Mouse (Mus musculus): Measurements from ENCODE around the gene Arhgap10.

Arhgap10 gene

GRCm38 (mm10) chr8:77451466-77452382 is 66.0 kb downstream of the Arhgap10 start:
- in situ Hi-C loops (cut with MboI; ENCODE audit: unreplicated experiment in 2 of 2) = no loop called here

- in situ Hi-C loops (cut with MboI; ENCODE audit: unreplicated experiment in 2 of 2) = no loop called here
Observed at GRCm38 (mm10) chr8:77451052-77451451, 66.7 kb downstream of the Arhgap10 start.

- in situ Hi-C loops (cut with MboI; ENCODE audit: unreplicated experiment in 2 of 2) = loop anchor here (25.0 kb wide), 2 partner anchors 1066 to 1841 kb away; partner anchors contain the start of genes Mmaa (in 1 of the 2), Rbmxl1 (in 1 of the 2) and Slc10a7 (in 1 of the 2)
Observed at GRCm38 (mm10) chr8:77446294-77446693, 71.5 kb downstream of the Arhgap10 start.

GRCm38 (mm10) chr8:77445642-77446041 is 72.1 kb downstream of the Arhgap10 start:
- in situ Hi-C loops (cut with MboI; ENCODE audit: unreplicated experiment in 2 of 2) = loop anchor here (25.0 kb wide), 2 partner anchors 1067 to 1842 kb away; partner anchors contain the start of genes Mmaa (in 1 of the 2), Rbmxl1 (in 1 of the 2) and Slc10a7 (in 1 of the 2)

GRCm38 (mm10) chr8:77444166-77444870 is 73.4 kb downstream of the Arhgap10 start:
- in situ Hi-C loops (cut with MboI; ENCODE audit: unreplicated experiment in 2 of 2) = loop anchor here (25.0 kb wide), 2 partner anchors 1068 to 1843 kb away; partner anchors contain the start of genes Mmaa (in 1 of the 2), Rbmxl1 (in 1 of the 2) and Slc10a7 (in 1 of the 2)

- in situ Hi-C loops (cut with MboI; ENCODE audit: unreplicated experiment in 2 of 2) = loop anchor here (25.0 kb wide), 2 partner anchors 1070 to 1845 kb away; partner anchors contain the start of genes Mmaa (in 1 of the 2), Rbmxl1 (in 1 of the 2) and Slc10a7 (in 1 of the 2)
Observed at GRCm38 (mm10) chr8:77442452-77442851, 75.3 kb downstream of the Arhgap10 start.

GRCm38 (mm10) chr8:77440913-77441312 is 76.8 kb downstream of the Arhgap10 start:
- in situ Hi-C loops (cut with MboI; ENCODE audit: unreplicated experiment in 2 of 2) = loop anchor here (25.0 kb wide), 2 partner anchors 1071 to 1846 kb away; partner anchors contain the start of genes Mmaa (in 1 of the 2), Rbmxl1 (in 1 of the 2) and Slc10a7 (in 1 of the 2)

GRCm38 (mm10) chr8:77440324-77440880 is 77.4 kb downstream of the Arhgap10 start:
- in situ Hi-C loops (cut with MboI; ENCODE audit: unreplicated experiment in 2 of 2) = loop anchor here (25.0 kb wide), 2 partner anchors 1072 to 1847 kb away; partner anchors contain the start of genes Mmaa (in 1 of the 2), Rbmxl1 (in 1 of the 2) and Slc10a7 (in 1 of the 2)

GRCm38 (mm10) chr8:77439670-77440069 is 78.1 kb downstream of the Arhgap10 start:
- in situ Hi-C loops (cut with MboI; ENCODE audit: unreplicated experiment in 2 of 2) = loop anchor here (10.0 to 25.0 kb wide), 3 partner anchors 175 to 1848 kb away; partner anchors contain the start of genes Mmaa (in 1 of the 2), Rbmxl1 (in 1 of the 2), Slc10a7 (in 1 of the 2) and Tmem184c (in 1 of the 2)

- in situ Hi-C loops (cut with MboI; ENCODE audit: unreplicated experiment in 2 of 2) = loop anchor here (10.0 to 25.0 kb wide), 3 partner anchors 177 to 1849 kb away; partner anchors contain the start of genes Mmaa (in 1 of the 2), Rbmxl1 (in 1 of the 2), Slc10a7 (in 1 of the 2) and Tmem184c (in 1 of the 2)
Observed at GRCm38 (mm10) chr8:77437807-77438493, 79.8 kb downstream of the Arhgap10 start.

GRCm38 (mm10) chr8:77436013-77436990 is 81.5 kb downstream of the Arhgap10 start:
- in situ Hi-C loops (cut with MboI; ENCODE audit: unreplicated experiment in 2 of 2) = loop anchor here (10.0 to 25.0 kb wide), 3 partner anchors 178 to 1851 kb away; partner anchors contain the start of genes Mmaa (in 1 of the 2), Rbmxl1 (in 1 of the 2), Slc10a7 (in 1 of the 2) and Tmem184c (in 1 of the 2)

- in situ Hi-C loops (cut with MboI; ENCODE audit: unreplicated experiment in 2 of 2) = loop anchor here (10.0 to 25.0 kb wide), 3 partner anchors 182 to 1854 kb away; partner anchors contain the start of genes Mmaa (in 1 of the 2), Rbmxl1 (in 1 of the 2), Slc10a7 (in 1 of the 2) and Tmem184c (in 1 of the 2)
Observed at GRCm38 (mm10) chr8:77433221-77433620, 84.5 kb downstream of the Arhgap10 start.

GRCm38 (mm10) chr8:77432726-77433125 is 85.0 kb downstream of the Arhgap10 start:
- in situ Hi-C loops (cut with MboI; ENCODE audit: unreplicated experiment in 2 of 2) = loop anchor here (10.0 to 25.0 kb wide), 3 partner anchors 182 to 1855 kb away; partner anchors contain the start of genes Mmaa (in 1 of the 2), Rbmxl1 (in 1 of the 2), Slc10a7 (in 1 of the 2) and Tmem184c (in 1 of the 2)

GRCm38 (mm10) chr8:77428420-77428819 is 89.3 kb downstream of the Arhgap10 start:
- in situ Hi-C loops (cut with MboI; ENCODE audit: unreplicated experiment in 2 of 2) = loop anchor here (10.0 to 25.0 kb wide), 3 partner anchors 186 to 1859 kb away; partner anchors contain the start of genes Mmaa (in 1 of the 2), Rbmxl1 (in 1 of the 2), Slc10a7 (in 1 of the 2) and Tmem184c (in 1 of the 2)

- in situ Hi-C loops (cut with MboI; ENCODE audit: unreplicated experiment in 2 of 2) = loop anchor here (10.0 to 25.0 kb wide), 3 partner anchors 187 to 1859 kb away; partner anchors contain the start of genes Mmaa (in 1 of the 2), Rbmxl1 (in 1 of the 2), Slc10a7 (in 1 of the 2) and Tmem184c (in 1 of the 2)
Observed at GRCm38 (mm10) chr8:77428015-77428414, 89.7 kb downstream of the Arhgap10 start.

GRCm38 (mm10) chr8:77427438-77427837 is 90.3 kb downstream of the Arhgap10 start:
- in situ Hi-C loops (cut with MboI; ENCODE audit: unreplicated experiment in 2 of 2) = loop anchor here (10.0 to 25.0 kb wide), 3 partner anchors 187 to 1860 kb away; partner anchors contain the start of genes Mmaa (in 1 of the 2), Rbmxl1 (in 1 of the 2), Slc10a7 (in 1 of the 2) and Tmem184c (in 1 of the 2)

GRCm38 (mm10) chr8:77423850-77424249 is 93.9 kb downstream of the Arhgap10 start:
- in situ Hi-C loops (cut with MboI; ENCODE audit: unreplicated experiment in 2 of 2) = loop anchor here (5.0 to 25.0 kb wide), 7 partner anchors 113 to 1863 kb away; partner anchors contain the start of genes Lsm6 (in 1 of the 2), Mmaa (in 1 of the 2) and Tmem184c (in 1 of the 2)
